Comparison of ENCODE assay signal across 38 mouse cellular contexts in the genomic region with DNA sequence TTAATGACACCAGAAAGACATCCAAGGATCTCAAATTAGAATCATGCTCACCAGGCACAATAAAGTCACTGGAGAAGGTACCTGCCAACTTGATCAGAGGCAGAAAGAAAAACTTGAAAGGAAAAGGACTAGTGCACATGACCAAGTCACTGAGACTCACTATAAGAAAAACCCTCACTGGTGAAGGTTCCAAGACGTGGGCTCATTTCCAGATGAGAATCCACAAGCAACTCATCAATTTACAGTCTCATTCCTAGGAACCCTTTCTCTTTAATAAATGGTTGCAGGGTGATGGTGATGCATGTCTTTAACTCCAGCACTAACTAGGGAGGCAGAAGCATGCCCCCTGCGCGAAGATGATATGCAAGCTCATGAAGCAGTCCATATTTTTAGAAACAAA. TPM values are rescaled to one million over a fixed set of nuclear protein-coding genes. Genes with fewer than 3 reads are reported as not detected.
"Had no signal": no experiment of that assay in that cellular context is flagged by ENCODE, and none has a peak within 500 bp of the region (broad histone marks: within the 10 kb centered on the region; RNA-seq: fewer than 3 reads in every experiment).

No protein-coding gene starts in this region.

- ATAC-seq: forebrain, embryonic 13.5 days; forebrain, embryonic 14.5 days; forebrain, embryonic 15.5 days; forebrain, embryonic 16.5 days; forebrain, postnatal 0 days had no signal

- H3K36me3 ChIP-seq: embryonic facial prominence, embryonic 10.5 days; embryonic facial prominence, embryonic 12.5 days; embryonic facial prominence, embryonic 13.5 days; embryonic facial prominence, embryonic 15.5 days; forebrain, embryonic 10.5 days; forebrain, embryonic 15.5 days; heart, embryonic 10.5 days; heart, embryonic 12.5 days had no signal

- H3K4me1 ChIP-seq: embryonic facial prominence, embryonic 10.5 days; embryonic facial prominence, embryonic 12.5 days; embryonic facial prominence, embryonic 13.5 days; embryonic facial prominence, embryonic 15.5 days; forebrain, embryonic 10.5 days; forebrain, embryonic 13.5 days; forebrain, embryonic 15.5 days; heart, embryonic 10.5 days; heart, embryonic 12.5 days had no signal

- H3K27ac ChIP-seq: embryonic facial prominence, embryonic 10.5 days; embryonic facial prominence, embryonic 12.5 days; embryonic facial prominence, embryonic 13.5 days; embryonic facial prominence, embryonic 15.5 days; forebrain, embryonic 10.5 days; forebrain, embryonic 13.5 days; forebrain, embryonic 15.5 days; gastrocnemius, adult 2 months; heart, adult 2 months; heart, embryonic 10.5 days had no signal

- H3K9ac ChIP-seq: embryonic facial prominence, embryonic 12.5 days; embryonic facial prominence, embryonic 13.5 days; embryonic facial prominence, embryonic 15.5 days; forebrain, embryonic 13.5 days; forebrain, embryonic 15.5 days; forebrain, postnatal 0 days; heart, embryonic 12.5 days had no signal

- H3K4me3 ChIP-seq: embryonic facial prominence, embryonic 10.5 days; embryonic facial prominence, embryonic 12.5 days; embryonic facial prominence, embryonic 13.5 days; embryonic facial prominence, embryonic 15.5 days; erythroblast, embryonic 14.5 days; forebrain, embryonic 10.5 days; forebrain, embryonic 13.5 days; forebrain, embryonic 15.5 days; gastrocnemius, adult 2 months; heart, adult 2 months; heart, embryonic 10.5 days; heart, embryonic 12.5 days had no signal

- H3K4me2 ChIP-seq: embryonic facial prominence, embryonic 12.5 days; embryonic facial prominence, embryonic 13.5 days; embryonic facial prominence, embryonic 15.5 days; forebrain, embryonic 13.5 days; forebrain, embryonic 15.5 days; heart, embryonic 11.5 days; heart, embryonic 12.5 days had no signal

- H3K27me3 ChIP-seq: embryonic facial prominence, embryonic 12.5 days; embryonic facial prominence, embryonic 13.5 days; embryonic facial prominence, embryonic 15.5 days; forebrain, embryonic 13.5 days; forebrain, embryonic 15.5 days; heart, embryonic 12.5 days had no signal

- DNase-seq: cerebellum, postnatal 10 days; cerebellum, postnatal 14 days; cerebellum, postnatal 25 days; cerebellum, postnatal 36 days; embryo, embryonic 11 days; forebrain, postnatal 0 days; gastrocnemius, adult 2 months; gastrocnemius, postnatal 10 days; gastrocnemius, postnatal 25 days; gastrocnemius, postnatal 36 days; heart, adult 11 months; heart, adult 18-20 months; heart, adult 2 months had no signal

RNA-seq across cellular contexts. Expression of gene Vmn1r57, which starts 44.8 kb away (rescaled TPM):
- total RNA-seq: common myeloid progenitor, adult 5-6 weeks; forebrain, postnatal 0 days; gastrocnemius, adult 18-20 months; gastrocnemius, adult 2 months; gastrocnemius, adult 8-10 months; gastrocnemius, postnatal 10 days; gastrocnemius, postnatal 25 days; gastrocnemius, postnatal 36 days; gastrocnemius, postnatal 4 days; granulocyte monocyte progenitor cell, adult 5-6 weeks; heart, adult 18-20 months; heart, adult 2 months; heart, adult 8-10 months had no signal
- polyA plus RNA-seq: cortical plate, adult 2 months; embryonic facial prominence, embryonic 10.5 days; embryonic facial prominence, embryonic 11.5 days; embryonic facial prominence, embryonic 12.5 days; embryonic facial prominence, embryonic 13.5 days; embryonic facial prominence, embryonic 14.5 days; embryonic facial prominence, embryonic 15.5 days; erythroblast, embryonic 14.5 days; forebrain, embryonic 10.5 days; forebrain, embryonic 11.5 days; forebrain, embryonic 13.5 days; forebrain, embryonic 14.5 days; forebrain, embryonic 15.5 days; forebrain, embryonic 16.5 days; forebrain, postnatal 0 days; frontal cortex, adult 2 months; gonadal fat pad, adult 2 months; heart, adult 2 months; heart, embryonic 10.5 days; heart, embryonic 11.5 days; heart, embryonic 12.5 days had no signal
